Mouse (Mus musculus) common myeloid progenitor, adult 5-6 weeks (primary cell): ENCODE results near the gene Piwil4. TPM values are rescaled to one million over a fixed set of nuclear protein-coding genes. Genes with fewer than 3 reads are reported as not detected.

ENCODE experiments used
- ATAC-seq: replicated peaks from 2 replicates; pipeline ENCODE4 v1.8.0; 2016; ENCODE audit warnings: low read depth, mild to moderate bottlenecking, moderate TSS enrichment, inconsistent platforms; ENCODE audit not compliant: poor library complexity, severe bottlenecking
- total RNA-seq: library from RNA; stranded (forward); fragments of 200-1000, 187-1606 nt; gene quantifications from 2 replicates; pipeline ENCODE4 v1.2.3, GENCODE M21; 2017

Gene Piwil4
- total RNA-seq, 1 experiment from 2014 or later: not detected

- ATAC-seq: no peak
These were observed 12.2 kb downstream of the Piwil4 start for GRCm38 (mm10) chr9:14728365-14728764.

GRCm38 (mm10) chr9:14726629-14727028, 13.9 kb downstream of the Piwil4 start:
- ATAC-seq: no peak

- no peak for ATAC-seq
These were observed 14.5 kb downstream of the Piwil4 start for GRCm38 (mm10) chr9:14726005-14726404.

- ATAC-seq: peak; percentile 98
These were observed 15.6 kb downstream of the Piwil4 start for GRCm38 (mm10) chr9:14724755-14725420.

- ATAC-seq: no peak
These were observed 18.9 kb downstream of the Piwil4 start for GRCm38 (mm10) chr9:14721610-14722009.

- no peak for ATAC-seq
These were observed 20.1 kb downstream of the Piwil4 start for GRCm38 (mm10) chr9:14720384-14720783.

GRCm38 (mm10) chr9:14718332-14718691, 22.2 kb downstream of the Piwil4 start:
- peak; percentile 27 for ATAC-seq

- peak; percentile 81 for ATAC-seq
These were observed 22.7 kb downstream of the Piwil4 start for GRCm38 (mm10) chr9:14717689-14718331.

- ATAC-seq: no peak
These were observed 25.3 kb downstream of the Piwil4 start for GRCm38 (mm10) chr9:14715258-14715657.

GRCm38 (mm10) chr9:14710910-14711309, 29.6 kb downstream of the Piwil4 start:
- no peak for ATAC-seq

- no peak for ATAC-seq
These were observed 35.0 kb downstream of the Piwil4 start for GRCm38 (mm10) chr9:14705321-14706162.

- 0 out of 2 replicates have a peak, but pooled peaks have one; percentile 31 for ATAC-seq
These were observed 39.7 kb downstream of the Piwil4 start for GRCm38 (mm10) chr9:14700795-14701194.

GRCm38 (mm10) chr9:14699288-14699640, 41.3 kb downstream of the Piwil4 start:
- no peak for ATAC-seq

GRCm38 (mm10) chr9:14698582-14699287, 41.8 kb downstream of the Piwil4 start:
- ATAC-seq: peak; percentile 81

GRCm38 (mm10) chr9:14697903-14698302, 42.6 kb downstream of the Piwil4 start:
- peak; percentile 90 for ATAC-seq

GRCm38 (mm10) chr9:14689376-14690108, 51.0 kb downstream of the Piwil4 start:
- no peak for ATAC-seq

GRCm38 (mm10) chr9:14684363-14684762, 56.2 kb downstream of the Piwil4 start:
- ATAC-seq: no peak

GRCm38 (mm10) chr9:14682741-14683140, 57.8 kb downstream of the Piwil4 start:
- no peak for ATAC-seq

- ATAC-seq: no peak
These were observed 59.9 kb downstream of the Piwil4 start for GRCm38 (mm10) chr9:14680584-14680983.
